Mouse (Mus musculus) adrenal gland, postnatal 25 days (tissue): Measurements from ENCODE around the gene Arid4b. TPM values are rescaled to one million over a fixed set of nuclear protein-coding genes. Genes with fewer than 3 reads are reported as not detected.

Source experiments
- total RNA-seq: library from RNA; stranded (reverse); gene quantifications from 2 replicates; pipeline ENCODE4 v1.2.3, GENCODE M21; 2021

Arid4b gene
- total RNA-seq, 1 experiment from 2014 or later = 49.6 TPM

Other genes with a start within 250 kb of the Arid4b start
- 25.6 and 26.0 TPM in 2 replicates for gene B3galnt2, start 108.8 kb upstream of the Arid4b start, total RNA-seq
- 50.3 and 63.1 TPM in 2 replicates for gene Tbce, start 23.6 kb upstream of the Arid4b start, total RNA-seq
- 38.0 and 40.1 TPM in 2 replicates for gene Ggps1, start 256 bp downstream of the Arid4b start, total RNA-seq